Mouse (Mus musculus) embryonic facial prominence, embryonic 12.5 days (tissue): ENCODE results near the gene Tas1r2. TPM values are rescaled to one million over a fixed set of nuclear protein-coding genes. Genes with fewer than 3 reads are reported as not detected.

Experiments
- ATAC-seq: fragments of 200-750 bp; cut with Nextera tagmentation; 2 replicates; pipeline ENCODE4 v1.8.0; 2017; ENCODE audit not compliant: insufficient number of reproducible peaks, insufficient read depth, low FRiP score, low TSS enrichment
- H3K27ac ChIP-seq: fragments of 300-500 bp; sonication (generic); 2 replicates; pipeline ENCODE4 v1.5.1; 2016; ENCODE audit warnings: mild to moderate bottlenecking
- H3K27me3 ChIP-seq: fragments of 300-500 bp; sonication (generic); 2 replicates; pipeline ENCODE4 v1.6.1; 2016; ENCODE audit warnings: mild to moderate bottlenecking, moderate library complexity
- H3K36me3 ChIP-seq: fragments of 300-500 bp; sonication (generic); 2 replicates; pipeline ENCODE4 v1.6.1; 2016; ENCODE audit warnings: mild to moderate bottlenecking
- H3K4me1 ChIP-seq: fragments of 300-500 bp; sonication (generic); 2 replicates; pipeline ENCODE4 v1.6.1; 2016
- H3K4me2 ChIP-seq: fragments of 300-500 bp; sonication (generic); replicated peaks from 2 replicates; pipeline ENCODE4 v1.6.1; 2016; ENCODE audit warnings: mild to moderate bottlenecking, moderate library complexity
- H3K4me3 ChIP-seq: fragments of 300-500 bp; sonication (generic); 2 replicates; pipeline ENCODE4 v1.5.1; 2016; ENCODE audit warnings: mild to moderate bottlenecking
- H3K9ac ChIP-seq: fragments of 300-500 bp; sonication (generic); 2 replicates; pipeline ENCODE4 v1.6.1; 2016; ENCODE audit warnings: mild to moderate bottlenecking, moderate library complexity
- H3K9me3 ChIP-seq: fragments of 300-500 bp; sonication (generic); 2 replicates; pipeline ENCODE4 v1.6.1; 2016; ENCODE audit warnings: mild to moderate bottlenecking, moderate library complexity
- WGBS: fragments of 180-500 bp; shearing (Covaris S2); methylation state at CpG from one replicate; pipeline ENCODE4 v1.1.7; 2016; 5-methylcytosine and 5-hydroxymethylcytosine counted together
- polyA plus RNA-seq: library from polyadenylated mRNA; unstranded; fragments of >200 nt; fragmentation: Nextera tagmentation; extraction: Ambion mirVana; gene quantifications from 2 replicates; pipeline ENCODE4 v1.2.1, GENCODE M21; 2016

Gene Tas1r2
- polyA plus RNA-seq, 1 experiment from 2014 or later, result not detected

GRCm38 (mm10) chr4:139640333-139640732 lies 13.0 kb upstream of the Tas1r2 start:
- peaks cover 14% of the 10 kb centered on the region for H3K4me1 ChIP-seq
- 69% methylated on average over 12 of the region's 12 CpGs for WGBS
- ATAC-seq, result no peak
- H3K4me2 ChIP-seq, result no peak overlapping the region
- peaks cover 36% of the 10 kb centered on the region for H3K27me3 ChIP-seq
- no peaks in the 10 kb centered on the region for H3K9me3 ChIP-seq
- H3K27ac ChIP-seq, result no peak overlapping the region
- H3K4me3 ChIP-seq, result no peak overlapping the region
- H3K36me3 ChIP-seq, result peaks cover 13% of the 10 kb centered on the region; the same call in 1 of the 2 replicates
- H3K9ac ChIP-seq, result no peak overlapping the region

GRCm38 (mm10) chr4:139640775-139641174 lies 12.6 kb upstream of the Tas1r2 start:
- ATAC-seq, result no peak
- no peak overlapping the region for H3K4me2 ChIP-seq
- H3K27ac ChIP-seq, result no peak overlapping the region
- H3K9me3 ChIP-seq, result no peaks in the 10 kb centered on the region
- 58% methylated on average over 6 of the region's 6 CpGs for WGBS
- no peak overlapping the region for H3K9ac ChIP-seq
- H3K4me3 ChIP-seq, result no peak overlapping the region
- peaks cover 36% of the 10 kb centered on the region for H3K27me3 ChIP-seq
- peaks cover 14% of the 10 kb centered on the region for H3K4me1 ChIP-seq
- H3K36me3 ChIP-seq, result peaks cover 13% of the 10 kb centered on the region; the same call in 1 of the 2 replicates

GRCm38 (mm10) chr4:139641829-139642425 lies 11.4 kb upstream of the Tas1r2 start:
- H3K4me3 ChIP-seq, result peak overlapping the region; percentile 13; the same call in 1 of the 2 replicates
- 3% methylated on average over 30 of the region's 30 CpGs for WGBS
- H3K4me1 ChIP-seq, result peaks cover 14% of the 10 kb centered on the region
- no peak overlapping the region for H3K27ac ChIP-seq
- peak overlapping the region; percentile 45 for H3K4me2 ChIP-seq
- no peaks in the 10 kb centered on the region for H3K9me3 ChIP-seq
- H3K27me3 ChIP-seq, result peaks cover 36% of the 10 kb centered on the region
- H3K36me3 ChIP-seq, result peaks cover 13% of the 10 kb centered on the region; the same call in 1 of the 2 replicates
- ATAC-seq, result no peak
- 0 out of 2 replicates have a peak overlapping the region, but pooled peaks have one; percentile 31 for H3K9ac ChIP-seq

- Histone ChIP-seq H3K36me3 (peaks cover 14% of the 10 kb centered on the region), H3K4me1 (peaks cover 14% of the 10 kb centered on the region), H3K4me3 (no peak overlapping the region), H3K27me3 (peaks cover 36% of the 10 kb centered on the region), H3K4me2 (no peak overlapping the region), H3K9me3 (no peaks in the 10 kb centered on the region), H3K9ac (no peak overlapping the region), H3K27ac (no peak overlapping the region)
- WGBS, result 13% methylated on average over 9 of the region's 9 CpGs
- no peak for ATAC-seq
Observed at GRCm38 (mm10) chr4:139643972-139644371, 9.4 kb upstream of the Tas1r2 start.

GRCm38 (mm10) chr4:139646916-139647315 lies 6.4 kb upstream of the Tas1r2 start:
- WGBS, result 81% methylated on average over 7 of the region's 7 CpGs
- no peak for ATAC-seq

GRCm38 (mm10) chr4:139650086-139650743 lies 3.1 kb upstream of the Tas1r2 start:
- WGBS, result 83% methylated on average over 15 of the region's 15 CpGs
- ATAC-seq, result no peak
- Histone ChIP-seq H3K27me3 (0 out of 2 replicates have a peak, but pooled peaks cover 2% of the 10 kb centered on the region), H3K4me3 (no peak overlapping the region), H3K4me2 (no peak overlapping the region), H3K4me1 (no peaks in the 10 kb centered on the region), H3K36me3 (peaks cover 9% of the 10 kb centered on the region), H3K27ac (no peak overlapping the region), H3K9ac (no peak overlapping the region), H3K9me3 (no peaks in the 10 kb centered on the region)

More at GRCm38 (mm10) chr4:139646916-139647315, 6.4 kb upstream of the Tas1r2 start:
- Histone ChIP-seq H3K9ac (no peak overlapping the region), H3K4me3 (no peak overlapping the region), H3K4me2 (no peak overlapping the region), H3K27ac (no peak overlapping the region), H3K4me1 (peaks cover 6% of the 10 kb centered on the region; the same call in 1 of the 2 replicates), H3K27me3 (peaks cover 19% of the 10 kb centered on the region), H3K9me3 (no peaks in the 10 kb centered on the region), H3K36me3 (peaks cover 14% of the 10 kb centered on the region)

- Histone ChIP-seq H3K4me2 (no peak overlapping the region), H3K4me3 (no peak overlapping the region), H3K4me1 (no peaks in the 10 kb centered on the region), H3K9me3 (no peaks in the 10 kb centered on the region), H3K27me3 (0 out of 2 replicates have a peak, but pooled peaks cover 2% of the 10 kb centered on the region), H3K9ac (no peak overlapping the region), H3K27ac (no peak overlapping the region), H3K36me3 (peaks cover 9% of the 10 kb centered on the region)
- ATAC-seq, result no peak
- 72% methylated on average over 11 of the region's 11 CpGs for WGBS
Observed at GRCm38 (mm10) chr4:139650907-139651306, 2.4 kb upstream of the Tas1r2 start.

- Histone ChIP-seq H3K4me3 (no peak overlapping the region), H3K9me3 (no peaks in the 10 kb centered on the region), H3K27ac (no peak overlapping the region), H3K27me3 (no peaks in the 10 kb centered on the region), H3K4me2 (no peak overlapping the region), H3K36me3 (no peaks in the 10 kb centered on the region), H3K9ac (no peak overlapping the region), H3K4me1 (no peaks in the 10 kb centered on the region)
- 88% methylated on average over 14 of the region's 14 CpGs for WGBS
- ATAC-seq, result no peak
Observed at GRCm38 (mm10) chr4:139661897-139662296, 8.6 kb downstream of the Tas1r2 start.

- no peak overlapping the region for H3K27ac ChIP-seq
- H3K4me2 ChIP-seq, result no peak overlapping the region
- 0 out of 2 replicates have a peak, but pooled peaks cover under 1% of the 10 kb centered on the region for H3K27me3 ChIP-seq
- H3K9me3 ChIP-seq, result no peaks in the 10 kb centered on the region
- H3K4me1 ChIP-seq, result no peaks in the 10 kb centered on the region
- no peak overlapping the region for H3K9ac ChIP-seq
- no peaks in the 10 kb centered on the region for H3K36me3 ChIP-seq
- 74% methylated on average over 6 of the region's 6 CpGs for WGBS
- no peak for ATAC-seq
- no peak overlapping the region for H3K4me3 ChIP-seq
Observed at GRCm38 (mm10) chr4:139667632-139668031, 14.3 kb downstream of the Tas1r2 start.

- no peak overlapping the region for H3K4me2 ChIP-seq
- ATAC-seq, result no peak
- no peaks in the 10 kb centered on the region for H3K4me1 ChIP-seq
- 25% methylated on average over 6 of the region's 6 CpGs for whole genome bisulfite sequencing
- H3K27ac ChIP-seq, result no peak overlapping the region
- no peaks in the 10 kb centered on the region for H3K36me3 ChIP-seq
- no peaks in the 10 kb centered on the region for H3K9me3 ChIP-seq
- no peak overlapping the region for H3K4me3 ChIP-seq
- H3K9ac ChIP-seq, result no peak overlapping the region
- H3K27me3 ChIP-seq, result peaks cover 5% of the 10 kb centered on the region; the same call in 1 of the 2 replicates
Observed at GRCm38 (mm10) chr4:139669847-139670246, 16.5 kb downstream of the Tas1r2 start.

- Histone ChIP-seq H3K4me1 (no peaks in the 10 kb centered on the region), H3K4me2 (no peak overlapping the region), H3K36me3 (no peaks in the 10 kb centered on the region), H3K27me3 (peaks cover 9% of the 10 kb centered on the region; the same call in 1 of the 2 replicates), H3K27ac (no peak overlapping the region), H3K4me3 (no peak overlapping the region), H3K9ac (no peak overlapping the region), H3K9me3 (peaks cover 4% of the 10 kb centered on the region; the same call in 1 of the 2 replicates)
- ATAC-seq, result no peak
- 42% methylated on average over 9 of the region's 9 CpGs for WGBS
Observed at GRCm38 (mm10) chr4:139675696-139676095, 22.4 kb downstream of the Tas1r2 start.
